Mouse (Mus musculus) effector memory CD4-positive, alpha-beta T cell, adult 7 months (primary cell): ENCODE measurements around the gene Rbck1. TPM values are rescaled to one million over a fixed set of nuclear protein-coding genes. Genes with fewer than 3 reads are reported as not detected.

Experiments
- polyA plus RNA-seq: library from polyadenylated mRNA; unstranded; fragments of 100-300 nt; shearing (Covaris generic); gene quantifications from one replicate; pipeline ENCODE4 v1.2.1, GENCODE M21; 2017

Gene Rbck1
- polyA plus RNA-seq, result 268 TPM

GRCm38 (mm10) chr2:152332101-152332825 lies at the start of gene Rbck1:
Rbck1 (minus strand) TSS chr2:152332653.

GRCm38 (mm10) chr2:152376345-152376741 lies 43.9 kb upstream of the Rbck1 start, which contains the start of gene Nrsn2:
Nrsn2 (minus strand) TSS chr2:152376638.

DNA sequence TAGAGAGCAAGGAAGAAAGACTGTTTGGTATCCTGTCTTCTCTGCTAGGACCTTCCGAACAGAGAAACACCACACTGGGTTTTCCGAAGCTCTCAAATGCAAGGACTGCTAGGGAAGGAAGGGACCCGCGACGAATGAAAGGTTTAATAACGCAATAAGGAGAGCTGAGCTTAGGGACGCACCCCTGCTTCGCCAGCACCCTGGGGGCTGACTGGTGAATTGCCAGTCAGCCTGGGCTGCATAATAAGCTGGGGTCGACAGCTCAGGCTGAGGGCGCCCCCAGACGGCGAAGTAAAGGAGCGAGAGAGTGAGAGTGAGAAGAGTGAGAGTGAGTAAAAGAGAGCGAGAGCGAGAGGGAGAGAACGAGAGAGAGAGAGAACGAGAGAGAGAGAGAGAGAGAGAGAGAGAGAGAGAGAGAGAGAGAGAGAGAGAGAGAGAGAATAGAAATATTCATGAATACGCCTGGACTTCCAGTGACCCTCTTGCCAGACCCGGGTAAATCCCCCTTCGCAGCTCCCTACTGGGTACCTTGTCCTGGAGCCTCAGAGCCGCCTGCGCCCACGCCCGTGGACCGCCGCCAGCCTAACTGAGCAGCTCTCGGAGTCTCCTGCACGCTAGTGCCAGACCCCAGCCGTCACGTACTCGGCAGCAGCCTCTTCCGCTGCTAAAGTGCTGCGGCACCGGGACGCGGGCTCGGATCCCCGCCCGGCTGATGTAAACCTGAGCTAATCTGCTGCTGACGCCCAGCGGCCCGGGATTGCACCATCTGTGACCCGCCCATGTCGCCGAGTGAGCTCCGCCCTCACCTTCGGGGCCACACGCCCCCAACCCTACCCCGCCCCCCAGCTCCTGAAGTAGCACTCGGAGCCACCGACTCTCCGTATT lies 11.1 kb upstream of the Rbck1 start, which contains the start of gene Trib3:
Gene Trib3 (minus strand): TSS at position 704 of the 885 bp plus-strand sequence.

DNA sequence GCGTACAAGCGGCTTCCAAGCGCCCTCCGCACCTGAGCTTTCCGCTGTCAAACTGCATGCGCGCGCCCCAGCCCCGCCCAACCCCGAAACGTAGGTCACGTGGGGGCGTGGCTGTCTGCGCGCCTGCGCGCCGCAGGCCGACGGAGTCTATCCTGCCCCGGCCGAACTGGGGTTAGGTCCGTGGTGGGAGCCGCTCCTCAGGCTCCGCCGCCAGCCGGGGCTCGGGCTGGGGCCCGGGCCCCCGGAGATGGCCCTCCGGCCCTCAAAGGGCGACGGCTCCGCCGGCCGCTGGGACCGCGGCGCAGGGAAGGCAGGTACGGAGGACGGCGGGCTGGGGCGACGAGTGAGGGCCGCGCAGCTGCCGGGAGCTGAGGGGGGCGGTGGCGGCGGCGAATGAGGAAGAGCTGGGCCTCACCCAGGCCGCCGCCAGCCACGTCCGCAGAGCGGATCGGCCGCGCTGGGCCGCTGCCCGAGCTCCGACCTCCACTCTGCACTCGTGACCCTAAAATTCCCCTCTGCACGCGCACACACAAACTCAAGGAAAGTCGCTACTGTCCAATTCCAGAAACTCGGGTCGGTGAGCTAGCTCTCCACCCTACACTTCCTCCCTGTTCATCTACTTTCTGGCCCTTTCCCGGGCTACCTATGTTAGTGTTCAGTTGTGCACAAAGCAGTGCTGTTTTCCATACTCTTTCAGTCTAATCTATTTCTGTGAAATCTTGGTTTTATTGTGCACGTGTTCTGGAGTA lies 38.6 kb downstream of the Rbck1 start, which contains the start of gene Tbc1d20:
Gene Tbc1d20 (plus strand): TSS at position 102 of the 749 bp plus-strand sequence.

Other genes starting within 250 kb of the Rbck1 start
- 5.7 TPM for gene Srxn1, start 227.1 kb downstream of the Rbck1 start, polyA plus RNA-seq
- not detected for gene Tcf15, start 189.1 kb downstream of the Rbck1 start, polyA plus RNA-seq
- gene Csnk2a1, start 105.8 kb downstream of the Rbck1 start, polyA plus RNA-seq, result 34.2 TPM
- 66.3 TPM for gene Tbc1d20, start 38.8 kb downstream of the Rbck1 start, polyA plus RNA-seq
- gene Trib3, start 11.4 kb upstream of the Rbck1 start, polyA plus RNA-seq, result 5.6 TPM
- not detected for gene Nrsn2, start 44.0 kb upstream of the Rbck1 start, polyA plus RNA-seq
- 0.21 TPM for gene Sox12, start 65.4 kb upstream of the Rbck1 start, polyA plus RNA-seq
- 0.93 TPM for gene Zcchc3, start 82.4 kb upstream of the Rbck1 start, polyA plus RNA-seq
- 0.62 TPM for gene 6820408C15Rik, start 82.9 kb upstream of the Rbck1 start, polyA plus RNA-seq
- gene Defb23, start 132.0 kb upstream of the Rbck1 start, polyA plus RNA-seq, result not detected
- gene Defb20, start 144.4 kb upstream of the Rbck1 start, polyA plus RNA-seq, result not detected
- gene Defb22, start 157.5 kb upstream of the Rbck1 start, polyA plus RNA-seq, result not detected
- not detected for gene Defb26, start 179.0 kb upstream of the Rbck1 start, polyA plus RNA-seq
- gene Defb28, start 185.6 kb upstream of the Rbck1 start, polyA plus RNA-seq, result not detected
- gene Defb29, start 207.4 kb upstream of the Rbck1 start, polyA plus RNA-seq, result not detected
- not detected for gene Gm17416, start 236.7 kb upstream of the Rbck1 start, polyA plus RNA-seq
- gene Defb21, start 240.1 kb upstream of the Rbck1 start, polyA plus RNA-seq, result not detected
- gene Defb19, start 247.7 kb upstream of the Rbck1 start, polyA plus RNA-seq, result 1.1 TPM